ENCODE assay signal across 7 mouse cellular contexts in the genomic region with DNA sequence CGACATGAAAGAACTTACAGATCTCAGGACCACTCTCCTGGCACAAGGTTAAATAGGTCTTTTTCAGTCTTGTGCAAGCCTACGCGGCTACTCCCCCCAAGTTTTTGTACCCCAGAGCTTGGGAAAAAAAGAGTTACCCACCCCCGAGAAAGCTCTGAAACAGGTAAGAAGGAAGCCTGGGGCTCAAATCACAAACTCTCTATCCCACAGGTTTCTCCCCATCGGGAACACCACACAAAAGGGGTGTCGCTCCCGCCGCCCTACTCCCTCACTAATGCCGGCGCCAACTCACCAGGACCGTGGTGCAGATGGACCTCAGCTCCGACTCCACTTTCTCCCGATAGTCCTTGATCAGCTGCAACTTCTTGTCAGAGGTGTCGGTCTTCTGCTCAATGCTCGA. TPM values are rescaled to one million over a fixed set of nuclear protein-coding genes. Genes with fewer than 3 reads are reported as not detected.
DNase-seq lines count a peak whose midpoint lies in the region; ATAC-seq lines count a peak whose summit lies in the region.

No protein-coding gene starts in this region.

- H3K27me3 ChIP-seq in megakaryocyte, embryonic 14.5 days (replicated peaks) = no peaks in the 10 kb centered on the region
- H3K27me3 ChIP-seq in forebrain, embryonic 11.5 days (ENCODE audit: control insufficient read depth, insufficient read depth, low read length) = no peaks in the 10 kb centered on the region
- H3K27me3 ChIP-seq in intestine, embryonic 16.5 days (replicated peaks; ENCODE audit: control insufficient read depth, insufficient read depth, low read length) = no peaks in the 10 kb centered on the region
- H3K27me3 ChIP-seq in midbrain, embryonic 15.5 days (replicated peaks) = no peaks in the 10 kb centered on the region

- H3K4me3 ChIP-seq in megakaryocyte, embryonic 14.5 days (replicated peaks) = peak overlapping the region; percentile 94
- peak overlapping the region; percentile 89 for H3K4me3 ChIP-seq in forebrain, embryonic 11.5 days (ENCODE audit: low read depth, low read length)
- H3K4me3 ChIP-seq in intestine, embryonic 16.5 days (ENCODE audit: low read length) = peak overlapping the region; percentile 89
- H3K4me3 ChIP-seq in midbrain, embryonic 15.5 days = peak overlapping the region; percentile 76

- DNase-seq in cerebellum, adult 11-12 months = peak; percentile 64
- DNase-seq in forebrain, embryonic 11.5 days (ENCODE audit: low spot score) = peak; percentile 67
- no peak for DNase-seq in urinary bladder, postnatal 36 days (ENCODE audit: low spot score in 2 of 2)

- peaks cover 37% of the 10 kb centered on the region for H3K36me3 ChIP-seq in megakaryocyte, embryonic 14.5 days (replicated peaks; ENCODE audit: low read length)
- H3K36me3 ChIP-seq in forebrain, embryonic 11.5 days (ENCODE audit: control insufficient read depth, insufficient read depth, low read length) = peaks cover 27% of the 10 kb centered on the region
- peaks cover 13% of the 10 kb centered on the region for H3K36me3 ChIP-seq in intestine, embryonic 16.5 days (ENCODE audit: control insufficient read depth, insufficient read depth, low read length)
- peaks cover 27% of the 10 kb centered on the region for H3K36me3 ChIP-seq in midbrain, embryonic 15.5 days (replicated peaks)

- no peak for ATAC-seq in megakaryocyte, adult 5-6 weeks (ENCODE audit: poor library complexity, severe bottlenecking)
- no peak for ATAC-seq in forebrain, embryonic 11.5 days (replicated peaks; ENCODE audit: low FRiP score)
- no peak for ATAC-seq in intestine, embryonic 16.5 days
- no peak for ATAC-seq in midbrain, embryonic 15.5 days (replicated peaks)

- peak overlapping the region; percentile 99 for H3K9ac ChIP-seq in forebrain, embryonic 11.5 days (ENCODE audit: low read length)
- H3K9ac ChIP-seq in intestine, embryonic 16.5 days (ENCODE audit: low read depth, low read length) = peak overlapping the region; percentile 96
- peak overlapping the region; percentile 63 for H3K9ac ChIP-seq in midbrain, embryonic 15.5 days

- H3K4me2 ChIP-seq in forebrain, embryonic 11.5 days (ENCODE audit: low read depth, low read length, severe bottlenecking) = peak overlapping the region; percentile 47
- peak overlapping the region; percentile 72 for H3K4me2 ChIP-seq in intestine, embryonic 16.5 days (ENCODE audit: low read depth, low read length)
- H3K4me2 ChIP-seq in midbrain, embryonic 15.5 days = peak overlapping the region; percentile 72

- 1% methylated on average over 13 of the region's 15 CpGs for WGBS in forebrain, embryonic 11.5 days
- WGBS in intestine, embryonic 16.5 days = 0% methylated on average over 13 of the region's 15 CpGs
- 0% methylated on average over 15 of the region's 15 CpGs for WGBS in midbrain, embryonic 15.5 days

- H3K9me3 ChIP-seq in megakaryocyte, embryonic 14.5 days = 0 out of 2 replicates have a peak, but pooled peaks cover 5% of the 10 kb centered on the region
- H3K9me3 ChIP-seq in forebrain, embryonic 11.5 days (ENCODE audit: control insufficient read depth, low read length) = peaks cover 16% of the 10 kb centered on the region; the same call in 1 of the 2 replicates
- H3K9me3 ChIP-seq in intestine, embryonic 16.5 days (ENCODE audit: control insufficient read depth, low read length) = no peaks in the 10 kb centered on the region
- H3K9me3 ChIP-seq in midbrain, embryonic 15.5 days = no peaks in the 10 kb centered on the region; the same call in 1 of the 2 replicates

- H3K4me1 ChIP-seq in megakaryocyte, embryonic 14.5 days = peaks cover 30% of the 10 kb centered on the region
- no peaks in the 10 kb centered on the region for H3K4me1 ChIP-seq in forebrain, embryonic 11.5 days (replicated peaks; ENCODE audit: control insufficient read depth, insufficient read depth, low read length)
- H3K4me1 ChIP-seq in intestine, embryonic 16.5 days (ENCODE audit: control insufficient read depth, insufficient read depth, low read length) = peaks cover 20% of the 10 kb centered on the region
- peaks cover 27% of the 10 kb centered on the region for H3K4me1 ChIP-seq in midbrain, embryonic 15.5 days

- H3K27ac ChIP-seq in forebrain, embryonic 11.5 days (ENCODE audit: low read depth, low read length) = peak overlapping the region; percentile 50; the same call in 1 of the 2 replicates
- peak overlapping the region; percentile 9; the same call in 1 of the 2 replicates for H3K27ac ChIP-seq in intestine, embryonic 16.5 days (ENCODE audit: low read length)
- peak overlapping the region; percentile 69 for H3K27ac ChIP-seq in midbrain, embryonic 15.5 days

RNA-seq across cellular contexts. Expression of a gene that starts 0.9 kb away (rescaled TPM):
- polyA plus RNA-seq in megakaryocyte, embryonic 14.5 days (2012; ENCODE audit: insufficient read depth, low replicate concordance) = 36.8 and 41.4 TPM in 2 replicates
- 265 and 275 TPM in 2 replicates for total RNA-seq in megakaryocyte, adult 5-6 weeks (2015)
- total RNA-seq in megakaryocyte, adult 5-6 weeks (2017) = 136 and 156 TPM in 2 replicates
- polyA plus RNA-seq in forebrain, embryonic 11.5 days (2014; fragmentation: Nextera tagmentation; extraction: Ambion mirVana) = 1,096 and 1,151 TPM in 2 replicates
- 497 and 562 TPM in 2 replicates for polyA plus RNA-seq in intestine, embryonic 16.5 days (2015; fragmentation: Nextera tagmentation; extraction: Ambion mirVana)
- polyA plus RNA-seq in midbrain, embryonic 15.5 days (2015; fragmentation: Nextera tagmentation; extraction: Ambion mirVana) = 1,072 and 1,086 TPM in 2 replicates

RNA-seq across cellular contexts. Expression of a gene that starts 43.1 kb away (rescaled TPM):
- polyA plus RNA-seq in megakaryocyte, embryonic 14.5 days (2012; ENCODE audit: insufficient read depth, low replicate concordance) = 7.9 and 12.1 TPM in 2 replicates
- total RNA-seq in megakaryocyte, adult 5-6 weeks (2015) = 43.5 and 46.9 TPM in 2 replicates
- total RNA-seq in megakaryocyte, adult 5-6 weeks (2017) = 73.9 and 77.0 TPM in 2 replicates
- polyA plus RNA-seq in forebrain, embryonic 11.5 days (2014; fragmentation: Nextera tagmentation; extraction: Ambion mirVana) = 36.4 and 36.6 TPM in 2 replicates
- polyA plus RNA-seq in intestine, embryonic 16.5 days (2015; fragmentation: Nextera tagmentation; extraction: Ambion mirVana) = 27.6 and 28.4 TPM in 2 replicates
- 17.3 and 17.5 TPM in 2 replicates for polyA plus RNA-seq in midbrain, embryonic 15.5 days (2015; fragmentation: Nextera tagmentation; extraction: Ambion mirVana)

Comparison
In these comparisons a context has a peak if more than half of its experiments do, and no peak if none do; other contexts are left out.
1. DNase-seq: peak in cerebellum, adult 11-12 months (single experiment) and forebrain, embryonic 11.5 days (single experiment); none in urinary bladder, postnatal 36 days (0 of 2).
2. H3K27ac ChIP-seq: peak in every context shown above with its lines; median percentile 69 in midbrain, embryonic 15.5 days; 50 in forebrain, embryonic 11.5 days; 9 in intestine, embryonic 16.5 days.
3. RNA of a gene that starts 0.9 kb away (polyA plus RNA-seq): 1,096 to 1,151 TPM in forebrain, embryonic 11.5 days, 1,072 to 1,086 TPM in midbrain, embryonic 15.5 days and 497 to 562 TPM in intestine, embryonic 16.5 days; 36.8 to 41.4 TPM in megakaryocyte, embryonic 14.5 days; every median in the first group is over 10 times any median in the second.
4. Peak in every context shown above with its lines, with median percentiles within 50 percentile points of each other: H3K4me3 ChIP-seq, H3K4me2 ChIP-seq and H3K9ac ChIP-seq.